Mouse (Mus musculus) CD8-positive naive resting alpha-beta T cell, adult 57 days (primary cell): Measurements from ENCODE around the gene Traf7. TPM values are rescaled to one million over a fixed set of nuclear protein-coding genes. Genes with fewer than 3 reads are reported as not detected.

ENCODE experiments used
- total RNA-seq: library from RNA; stranded (reverse); gene quantifications from one replicate; pipeline ENCODE4 v1.2.4, GENCODE M21; 2023

Traf7 gene
- total RNA-seq: 183 TPM

DNA sequence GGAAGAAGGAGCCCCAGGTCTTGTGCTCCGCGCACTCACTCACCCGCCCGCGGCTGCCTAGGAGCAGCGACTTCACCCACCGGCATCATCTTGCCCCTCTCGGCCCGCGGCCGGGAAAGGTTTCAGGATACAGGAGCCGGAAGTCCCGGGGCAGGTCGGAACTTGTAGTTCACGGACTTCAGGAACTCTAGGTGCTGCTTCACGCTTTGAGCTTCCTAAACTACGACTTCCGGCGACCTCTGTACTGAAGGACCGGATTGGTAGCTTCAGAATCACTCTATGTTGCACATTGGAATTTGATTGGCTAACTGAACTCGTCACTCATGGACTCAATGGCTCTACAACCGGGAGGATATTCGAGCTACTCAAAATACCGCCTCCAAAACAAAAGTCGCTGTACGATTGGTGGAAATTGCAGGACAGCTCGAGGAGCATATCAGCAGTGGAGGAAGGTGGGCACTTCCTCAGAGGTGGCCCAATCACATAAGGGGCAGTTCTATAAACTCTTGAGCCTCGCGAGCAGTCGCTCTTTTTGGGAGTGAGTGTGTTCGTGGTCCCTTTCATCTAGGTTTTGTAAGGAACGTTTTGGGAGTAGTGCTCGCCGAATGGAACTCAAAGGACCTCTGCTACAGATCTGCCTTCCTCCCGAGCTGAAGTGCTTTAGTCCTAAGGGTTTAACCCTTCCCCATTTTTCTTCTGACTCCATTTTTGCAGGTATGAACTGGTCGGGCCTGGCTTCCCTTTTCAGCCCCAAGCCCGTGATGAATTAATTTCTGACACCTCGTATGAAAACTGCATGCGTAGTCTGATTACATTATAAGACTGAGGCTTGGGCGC lies at the start of gene Traf7:
Gene Traf7, minus strand, starts transcription at position 216 of the 837 bp plus-strand sequence.

DNA sequence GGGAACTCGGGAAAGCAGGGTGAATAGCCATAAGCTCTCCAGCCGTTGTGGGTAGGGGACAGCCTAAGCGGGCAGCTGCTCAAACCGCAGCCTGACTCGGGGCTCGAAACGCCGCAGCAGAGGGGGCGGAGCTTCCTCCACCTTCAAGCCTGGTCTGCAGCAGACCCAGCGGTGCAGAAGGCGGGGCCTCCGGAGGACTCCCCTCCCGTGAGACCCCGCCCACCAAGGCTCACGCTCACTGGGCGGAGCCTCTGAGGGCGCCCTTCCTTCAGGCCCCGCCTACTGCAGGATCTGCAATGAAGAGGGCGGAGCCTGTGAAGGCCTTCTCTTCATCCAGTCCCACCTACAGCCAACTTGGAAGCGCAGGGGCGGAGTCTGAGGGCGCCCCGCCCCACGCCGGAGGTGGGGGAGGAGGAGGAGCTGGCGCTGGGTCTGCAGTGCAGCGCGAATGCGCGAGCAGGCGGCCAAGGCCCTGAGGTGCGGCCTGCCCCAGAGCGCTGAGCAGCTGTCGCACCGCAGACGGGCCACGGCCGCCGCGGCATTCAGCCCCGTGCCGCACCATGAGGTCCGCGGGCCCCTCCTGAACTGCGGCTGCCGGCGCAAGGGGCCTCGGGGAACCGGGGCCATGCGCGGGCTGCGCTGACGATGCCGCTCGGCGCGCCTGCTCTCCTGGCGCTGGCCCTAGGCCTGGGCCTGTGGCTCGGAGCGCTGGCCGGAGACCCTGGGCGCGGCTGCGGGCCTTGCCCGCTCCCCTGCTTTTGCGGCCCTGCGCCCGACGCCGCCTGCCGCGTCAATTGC lies 22.1 kb upstream of the Traf7 start, which contains the start of gene Pkd1:
Gene Pkd1, plus strand, starts transcription at position 217 of the 798 bp plus-strand sequence.

DNA sequence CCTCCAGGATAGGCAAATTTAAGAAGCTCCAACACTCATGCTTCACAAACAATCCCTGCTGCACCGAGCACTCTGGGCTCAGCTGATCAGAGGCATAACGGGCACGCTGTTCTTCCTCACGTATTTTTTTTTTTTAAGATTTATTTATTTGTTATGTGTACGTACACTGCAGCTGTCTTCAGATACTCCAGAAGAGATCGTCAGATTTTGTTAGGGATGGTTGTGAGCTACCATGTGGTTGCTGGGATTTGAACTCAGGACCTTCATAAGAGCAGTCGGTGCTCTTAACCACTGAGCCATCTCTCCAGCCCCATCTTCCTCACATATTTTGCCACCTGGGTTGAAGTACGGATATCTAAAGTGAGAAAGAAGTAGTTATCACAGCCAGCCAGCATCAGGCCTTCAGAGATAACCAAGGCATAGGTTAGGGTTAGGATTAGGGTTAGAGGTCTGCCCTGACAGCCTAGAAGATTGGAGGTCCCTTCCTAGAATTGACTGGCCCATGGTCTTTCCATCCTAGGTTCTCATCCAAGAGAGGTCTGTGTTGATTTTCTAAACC lies 6.5 kb upstream of the Traf7 start, which contains the start of gene Rab26:
Gene Rab26, minus strand, starts transcription at position 51 of the 559 bp plus-strand sequence.

DNA sequence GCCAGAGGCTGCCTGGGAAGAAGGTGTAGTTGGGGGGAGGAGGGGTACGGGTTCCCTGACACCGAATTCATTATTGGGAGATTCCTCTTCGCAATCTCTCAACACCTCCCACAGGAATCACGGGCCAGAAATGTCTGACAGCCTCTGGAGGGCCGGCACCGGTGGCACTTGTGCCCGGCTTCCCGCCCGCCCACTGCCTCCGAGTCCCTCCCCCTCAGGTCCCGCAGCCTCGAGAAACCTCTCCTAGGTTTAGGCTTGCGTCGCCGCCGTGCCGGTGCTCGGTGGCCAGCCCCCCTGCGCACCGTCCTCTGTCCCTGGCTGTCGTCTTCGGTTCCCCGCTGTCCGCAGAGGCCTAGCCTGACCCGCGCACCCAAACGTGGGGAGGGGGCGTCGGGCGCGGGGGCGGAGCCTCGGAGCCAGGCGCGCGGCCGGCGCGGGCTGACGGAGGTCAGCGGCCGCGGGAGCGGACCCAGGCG lies 39.5 kb downstream of the Traf7 start, which contains the start of gene Caskin1:
Gene Caskin1, plus strand, starts transcription at position 416 of the 476 bp plus-strand sequence.

DNA sequence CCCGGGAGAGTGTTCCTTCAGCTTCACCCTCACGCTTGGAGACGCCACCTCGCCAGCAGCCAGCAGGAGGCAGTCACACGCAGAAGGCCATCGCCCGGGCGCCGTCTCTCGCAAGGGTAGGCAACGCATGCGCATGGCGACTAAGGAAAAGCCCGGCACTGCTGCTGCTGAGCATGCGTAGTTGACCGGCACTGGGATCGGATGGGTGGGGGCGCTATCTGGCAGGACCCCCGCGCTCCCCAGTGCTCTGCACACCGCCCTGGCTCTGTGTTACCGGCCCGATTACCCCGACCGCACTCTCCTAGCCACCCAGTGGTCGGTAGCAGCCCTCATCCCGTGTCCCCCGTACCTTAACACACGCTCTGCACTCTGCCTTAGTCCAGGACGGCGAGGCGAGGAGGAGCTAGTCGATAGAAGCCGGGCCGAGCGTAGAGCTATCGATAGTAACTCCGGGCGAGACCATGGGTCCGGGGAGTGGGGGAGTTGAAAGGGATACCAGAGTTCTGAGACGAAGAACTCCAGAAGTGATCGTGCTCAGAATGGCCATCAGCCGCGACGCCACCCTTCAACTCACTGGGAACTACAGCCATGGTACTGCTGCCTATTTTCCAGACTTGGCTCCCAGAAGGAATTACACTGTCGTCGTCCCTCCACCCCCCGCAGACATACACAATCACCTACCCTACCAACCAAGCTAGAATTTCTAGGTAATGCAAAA lies 48.9 kb downstream of the Traf7 start, which contains the start of gene Mlst8:
Gene Mlst8, minus strand, starts transcription at position 416 of the 718 bp plus-strand sequence.

DNA sequence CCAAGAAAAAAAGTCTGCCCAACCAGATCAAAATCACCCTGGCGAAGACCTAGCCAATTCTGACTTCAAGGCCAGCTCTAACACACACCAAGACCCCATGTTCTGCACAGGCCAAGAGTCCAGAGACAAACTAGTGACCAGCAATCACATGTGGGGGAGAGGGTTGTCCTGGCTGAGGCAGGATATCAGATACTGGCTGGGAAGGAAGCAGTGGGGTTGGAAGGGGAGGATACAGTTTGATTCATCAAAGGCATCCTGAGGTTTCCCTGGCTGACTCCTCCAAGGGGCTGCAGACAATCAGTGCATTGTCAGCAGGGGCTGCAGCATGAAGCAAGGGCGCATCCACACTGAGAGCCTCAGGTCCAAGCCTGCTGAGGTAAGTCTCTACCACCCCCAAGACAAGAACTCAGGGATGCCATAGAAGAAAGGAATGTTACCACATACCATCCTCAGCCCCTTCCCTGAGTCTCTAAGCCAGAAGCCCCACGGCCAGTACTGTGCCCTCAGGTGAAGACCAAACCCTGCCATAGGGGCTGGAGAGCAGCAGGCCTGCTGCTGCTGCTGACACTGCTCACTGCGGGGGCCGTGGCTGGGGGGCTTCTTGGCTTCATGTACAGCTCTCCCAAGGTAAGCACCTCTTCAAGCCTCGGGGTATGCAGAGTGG lies 54.0 kb downstream of the Traf7 start, which contains the start of gene Bricd5:
Gene Bricd5, plus strand, starts transcription at position 273 of the 664 bp plus-strand sequence.

DNA sequence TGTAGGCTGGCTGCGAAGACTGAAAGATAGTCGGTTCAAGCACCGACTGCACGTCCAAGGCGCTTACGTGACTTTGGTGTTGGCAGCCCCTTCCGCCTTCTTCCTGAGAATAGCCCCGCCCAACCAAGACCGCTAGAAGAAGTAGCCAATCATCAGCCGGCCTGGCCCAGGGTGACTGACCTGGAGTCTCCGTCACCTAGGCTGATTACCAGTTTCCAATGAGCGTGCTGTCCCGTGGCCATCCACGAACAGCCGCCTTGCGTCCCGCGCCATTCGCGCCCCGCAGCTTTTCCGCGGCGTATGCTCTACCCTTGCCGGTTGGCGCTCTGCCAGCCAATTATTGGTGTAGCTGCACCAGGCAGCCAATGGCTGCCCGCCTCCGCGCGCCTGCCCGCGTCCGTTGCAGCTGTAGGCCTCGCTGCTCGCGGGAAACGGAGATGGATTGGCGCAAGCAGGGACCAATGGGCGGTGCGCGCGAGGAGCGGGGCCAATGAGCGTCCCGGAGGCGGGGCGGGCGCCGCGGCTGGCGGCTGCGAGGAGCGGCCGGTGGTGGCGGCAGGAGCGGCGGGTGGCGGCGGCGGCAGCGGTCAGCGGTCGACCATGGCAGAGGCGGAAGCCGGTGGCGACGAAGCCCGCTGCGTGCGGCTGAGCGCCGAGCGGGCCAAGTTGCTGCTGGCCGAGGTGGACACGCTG lies 57.7 kb downstream of the Traf7 start, which contains the start of the genes E4f1 and Pgp:
Gene E4f1, minus strand, starts transcription at position 404 of the 693 bp plus-strand sequence.
Gene Pgp, plus strand, starts transcription at position 483 of the 693 bp plus-strand sequence.

Other genes starting within 250 kb of the Traf7 start
- 0.12 TPM for gene Abca17, start 176.9 kb downstream of the Traf7 start, total RNA-seq
- gene Abca3, start 176.0 kb downstream of the Traf7 start, total RNA-seq: 49.1 TPM
- 150 TPM for gene Rnps1, start 113.4 kb downstream of the Traf7 start, total RNA-seq
- 14.9 TPM for gene Eci1, start 101.3 kb downstream of the Traf7 start, total RNA-seq
- 4.8 TPM for gene Dnase1l2, start 84.8 kb downstream of the Traf7 start, total RNA-seq
- gene E4f1, start 57.6 kb downstream of the Traf7 start, total RNA-seq: 73.9 TPM
- 14.1 TPM for gene Pgp, start 57.5 kb downstream of the Traf7 start, total RNA-seq
- gene Bricd5, start 54.1 kb downstream of the Traf7 start, total RNA-seq: 0.80 TPM
- 23.8 TPM for gene Mlst8, start 48.9 kb downstream of the Traf7 start, total RNA-seq
- gene Caskin1, start 39.3 kb downstream of the Traf7 start, total RNA-seq: not detected
- 2.7 TPM for gene Rab26, start 6.3 kb upstream of the Traf7 start, total RNA-seq
- gene Pkd1, start 21.9 kb upstream of the Traf7 start, total RNA-seq: 74.3 TPM
- gene Tsc2, start 104.7 kb upstream of the Traf7 start, total RNA-seq: 70.5 TPM
- 4.3 TPM for gene Nthl1, start 104.7 kb upstream of the Traf7 start, total RNA-seq
- gene Slc9a3r2, start 122.4 kb upstream of the Traf7 start, total RNA-seq: not detected
- not detected for gene Npw, start 130.5 kb upstream of the Traf7 start, total RNA-seq
- gene Zfp598, start 141.7 kb upstream of the Traf7 start, total RNA-seq: 62.1 TPM
- not detected for gene Syngr3, start 162.0 kb upstream of the Traf7 start, total RNA-seq
- 12.7 TPM for gene Gfer, start 168.2 kb upstream of the Traf7 start, total RNA-seq
- gene Noxo1, start 168.3 kb upstream of the Traf7 start, total RNA-seq: 2.0 TPM
- gene Tbl3, start 179.7 kb upstream of the Traf7 start, total RNA-seq: 26.6 TPM
- gene Rnf151, start 190.1 kb upstream of the Traf7 start, total RNA-seq: not detected
- gene Rps2, start 190.2 kb upstream of the Traf7 start, total RNA-seq: 1,667 TPM
- 68.1 TPM for gene Ndufb10, start 196.5 kb upstream of the Traf7 start, total RNA-seq
- gene Rpl3l, start 199.9 kb upstream of the Traf7 start, total RNA-seq: not detected
- gene Msrb1, start 208.7 kb upstream of the Traf7 start, total RNA-seq: 32.5 TPM
- not detected for gene Hs3st6, start 225.1 kb upstream of the Traf7 start, total RNA-seq